Mouse (Mus musculus): ENCODE measurements around the gene Tesk2. TPM values are rescaled to one million over a fixed set of nuclear protein-coding genes. Genes with fewer than 3 reads are reported as not detected.
A peak's percentile ranks its signal among the peaks of the same experiment; 100 is the strongest.

Tesk2 gene
- polyA plus RNA-seq, 1 experiment from 2014 or later, result 5.8 TPM

DNA sequence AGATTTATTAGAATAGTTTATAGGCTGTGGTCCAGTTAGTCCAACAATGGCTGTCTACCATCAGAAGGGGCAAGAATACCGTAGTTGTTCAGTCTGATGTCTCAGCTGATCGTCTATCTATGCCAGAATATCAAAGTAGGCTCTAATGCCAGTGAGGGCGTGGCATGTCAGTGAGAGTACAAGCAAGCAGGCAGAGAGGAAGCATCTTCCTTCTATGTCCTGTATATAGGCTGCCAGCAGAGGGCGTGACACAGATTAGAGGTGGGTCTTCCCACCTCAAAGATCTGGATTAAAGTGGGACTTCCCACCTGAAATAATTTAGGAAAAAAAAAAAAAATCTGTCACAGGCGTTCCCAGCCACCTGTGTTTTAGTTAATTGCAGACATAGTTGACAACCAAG is 79.2 kb downstream of the Tesk2 start:
- Histone ChIP-seq H3K9ac (no peak overlapping the region), H3K27ac (no peak overlapping the region), H3K4me2 (no peak overlapping the region), H3K4me1 (no peaks in the 10 kb centered on the region), H3K9me3 (no peaks in the 10 kb centered on the region), H3K36me3 (peaks cover 13% of the 10 kb centered on the region), H3K27me3 (replicated peaks) (no peaks in the 10 kb centered on the region), H3K4me3 (replicated peaks) (no peak overlapping the region)
- 35% methylated on average over 5 of the region's 5 CpGs for WGBS
- ATAC-seq (ENCODE audit: insufficient read depth, low FRiP score, low read depth), result no peak

GRCm38 (mm10) chr4:116807197-116808129 is 86.7 kb downstream of the Tesk2 start, which contains the start of the genes Toe1 and Mutyh:
Gene Toe1, minus strand, starts transcription at chr4:116807640.
Gene Mutyh, plus strand, starts transcription at chr4:116807723.
- Histone ChIP-seq H3K27ac (peak within 1 kb of the TSS; percentile 85), H3K4me2 (peak within 1 kb of the TSS; percentile 67), H3K4me3 (replicated peaks) (peak within 1 kb of the TSS; percentile 60), H3K4me1 (peaks cover 9% of the 10 kb centered on the region; the same call in 1 of the 2 replicates), H3K9me3 (no peaks in the 10 kb centered on the region), H3K36me3 (peaks cover 15% of the 10 kb centered on the region), H3K9ac (peak within 1 kb of the TSS; percentile 64), H3K27me3 (replicated peaks) (no peaks in the 10 kb centered on the region)
- peak; percentile 98 for ATAC-seq (ENCODE audit: insufficient read depth, low FRiP score, low read depth)
- under 1% methylated on average over 58 of the region's 58 CpGs for WGBS

- Histone ChIP-seq H3K27ac (no peak overlapping the region), H3K36me3 (no peaks in the 10 kb centered on the region), H3K4me3 (replicated peaks) (no peak overlapping the region), H3K27me3 (replicated peaks) (no peaks in the 10 kb centered on the region), H3K9me3 (no peaks in the 10 kb centered on the region), H3K4me2 (no peak overlapping the region), H3K4me1 (peaks cover 8% of the 10 kb centered on the region; the same call in 1 of the 2 replicates), H3K9ac (no peak overlapping the region)
- WGBS, result 65% methylated on average over 3 of the region's 3 CpGs
- ATAC-seq (ENCODE audit: insufficient read depth, low FRiP score, low read depth), result no peak
Observed at GRCm38 (mm10) chr4:116811012-116811411, 90.3 kb downstream of the Tesk2 start.

DNA sequence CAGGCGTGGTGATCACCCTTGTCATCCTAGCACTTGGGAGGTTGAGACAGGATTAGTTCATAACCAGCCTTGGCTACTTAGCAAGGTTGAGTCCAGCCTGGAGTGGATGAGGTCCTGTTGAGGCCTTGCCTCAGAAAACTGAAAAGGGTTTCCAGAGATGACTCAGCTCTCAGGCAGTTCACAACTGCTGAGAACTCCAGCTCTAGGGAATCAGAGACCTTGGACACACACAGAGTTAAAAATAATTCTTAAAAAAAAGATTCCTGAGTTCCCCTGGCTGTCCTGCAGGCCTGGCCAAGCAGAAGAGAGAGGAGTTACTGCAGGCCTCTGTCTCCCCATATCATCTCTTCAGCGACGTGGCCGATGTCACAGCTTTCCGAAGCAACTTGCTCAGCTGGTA is 94.5 kb downstream of the Tesk2 start:
- peaks cover 3% of the 10 kb centered on the region; the same call in 1 of the 2 replicates for H3K27me3 ChIP-seq (replicated peaks)
- H3K4me1 ChIP-seq, result no peaks in the 10 kb centered on the region
- H3K27ac ChIP-seq, result no peak overlapping the region
- H3K4me2 ChIP-seq, result no peak overlapping the region
- H3K9ac ChIP-seq, result no peak overlapping the region
- ATAC-seq (ENCODE audit: insufficient read depth, low FRiP score, low read depth), result no peak
- no peak overlapping the region for H3K4me3 ChIP-seq (replicated peaks)
- no peaks in the 10 kb centered on the region for H3K9me3 ChIP-seq
- H3K36me3 ChIP-seq, result no peaks in the 10 kb centered on the region
- 82% methylated on average over 5 of the region's 5 CpGs for WGBS

DNA sequence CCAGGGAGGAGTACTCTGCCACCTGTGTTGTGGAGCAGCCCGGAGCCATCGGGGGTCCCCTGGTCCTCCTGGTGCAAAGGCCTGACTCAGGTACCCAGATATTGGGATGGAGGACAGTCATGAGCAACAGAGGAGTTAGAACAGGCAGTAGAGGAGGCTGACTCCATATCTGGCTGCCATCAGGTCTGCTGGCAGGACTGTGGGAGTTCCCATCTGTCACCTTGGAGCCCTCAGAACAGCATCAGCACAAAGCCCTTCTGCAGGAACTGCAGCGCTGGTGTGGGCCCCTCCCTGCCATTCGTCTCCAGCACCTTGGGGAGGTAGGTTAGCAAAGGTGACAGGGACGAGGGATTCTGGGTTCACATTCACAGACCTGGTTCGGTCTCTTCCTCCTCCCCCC is 96.7 kb downstream of the Tesk2 start:
- H3K27ac ChIP-seq, result no peak overlapping the region
- H3K36me3 ChIP-seq, result no peaks in the 10 kb centered on the region
- H3K9me3 ChIP-seq, result no peaks in the 10 kb centered on the region
- 90% methylated on average over 6 of the region's 6 CpGs for WGBS
- no peak overlapping the region for H3K9ac ChIP-seq
- peaks cover 14% of the 10 kb centered on the region for H3K27me3 ChIP-seq (replicated peaks)
- no peak for ATAC-seq (ENCODE audit: insufficient read depth, low FRiP score, low read depth)
- H3K4me3 ChIP-seq (replicated peaks), result no peak overlapping the region
- no peak overlapping the region for H3K4me2 ChIP-seq
- peaks cover 5% of the 10 kb centered on the region; the same call in 1 of the 2 replicates for H3K4me1 ChIP-seq

- Histone ChIP-seq H3K9me3 (no peaks in the 10 kb centered on the region), H3K27me3 (replicated peaks) (peaks cover 14% of the 10 kb centered on the region), H3K4me2 (peak overlapping the region; percentile 97), H3K4me1 (peaks cover 9% of the 10 kb centered on the region; the same call in 1 of the 2 replicates), H3K27ac (no peak overlapping the region), H3K9ac (0 out of 2 replicates have a peak overlapping the region, but pooled peaks have one; percentile 17), H3K36me3 (no peaks in the 10 kb centered on the region), H3K4me3 (replicated peaks) (peak overlapping the region; percentile 53)
- 27% methylated on average over 32 of the region's 32 CpGs for WGBS
- ATAC-seq (ENCODE audit: insufficient read depth, low FRiP score, low read depth), result no peak
Observed at GRCm38 (mm10) chr4:116819968-116820901, 99.5 kb downstream of the Tesk2 start.

GRCm38 (mm10) chr4:116820902-116821693 is 100.3 kb downstream of the Tesk2 start:
- no peaks in the 10 kb centered on the region for H3K9me3 ChIP-seq
- WGBS, result under 1% methylated on average over 51 of the region's 51 CpGs

DNA sequence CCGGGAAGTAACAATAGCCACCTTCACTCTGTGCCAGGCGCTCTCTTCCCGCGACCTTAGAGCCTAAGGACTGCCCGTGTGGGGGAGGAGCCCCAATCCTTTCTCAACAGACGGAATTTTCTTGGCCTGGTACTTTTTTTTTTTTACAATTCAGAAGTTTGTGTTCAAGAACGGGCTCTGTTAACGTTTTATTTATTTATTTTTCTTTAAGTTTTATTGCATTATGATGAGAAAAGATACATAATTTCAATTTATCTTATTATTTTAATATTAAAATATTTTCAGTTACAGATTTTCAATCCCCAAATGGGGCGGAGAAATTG is 100.9 kb downstream of the Tesk2 start, which contains the start of gene Hpdl:
Gene Hpdl, minus strand, starts transcription at position 14 of the 323 bp plus-strand sequence.
- Histone ChIP-seq H3K27ac (no peak within 1 kb of the TSS), H3K4me2 (peak within 1 kb of the TSS; percentile 97), H3K36me3 (no peaks in the 10 kb centered on the region), H3K4me1 (peaks cover 9% of the 10 kb centered on the region; the same call in 1 of the 2 replicates), H3K4me3 (replicated peaks) (peak within 1 kb of the TSS; percentile 53), H3K27me3 (replicated peaks) (peaks cover 14% of the 10 kb centered on the region), H3K9me3 (no peaks in the 10 kb centered on the region), H3K9ac (peak within 1 kb of the TSS; percentile 17; the same call in 1 of the 2 replicates)
- 12% methylated on average over 9 of the region's 9 CpGs for WGBS
- no peak for ATAC-seq (ENCODE audit: insufficient read depth, low FRiP score, low read depth)

More at GRCm38 (mm10) chr4:116820902-116821693, 100.3 kb downstream of the Tesk2 start:
- peak; percentile 81 for ATAC-seq (ENCODE audit: insufficient read depth, low FRiP score, low read depth)
- no peak overlapping the region for H3K27ac ChIP-seq
- H3K4me3 ChIP-seq (replicated peaks), result peak overlapping the region; percentile 53
- peak overlapping the region; percentile 17; the same call in 1 of the 2 replicates for H3K9ac ChIP-seq
- peak overlapping the region; percentile 97 for H3K4me2 ChIP-seq
- H3K36me3 ChIP-seq, result no peaks in the 10 kb centered on the region
- peaks cover 14% of the 10 kb centered on the region for H3K27me3 ChIP-seq (replicated peaks)
- H3K4me1 ChIP-seq, result peaks cover 9% of the 10 kb centered on the region; the same call in 1 of the 2 replicates

DNA sequence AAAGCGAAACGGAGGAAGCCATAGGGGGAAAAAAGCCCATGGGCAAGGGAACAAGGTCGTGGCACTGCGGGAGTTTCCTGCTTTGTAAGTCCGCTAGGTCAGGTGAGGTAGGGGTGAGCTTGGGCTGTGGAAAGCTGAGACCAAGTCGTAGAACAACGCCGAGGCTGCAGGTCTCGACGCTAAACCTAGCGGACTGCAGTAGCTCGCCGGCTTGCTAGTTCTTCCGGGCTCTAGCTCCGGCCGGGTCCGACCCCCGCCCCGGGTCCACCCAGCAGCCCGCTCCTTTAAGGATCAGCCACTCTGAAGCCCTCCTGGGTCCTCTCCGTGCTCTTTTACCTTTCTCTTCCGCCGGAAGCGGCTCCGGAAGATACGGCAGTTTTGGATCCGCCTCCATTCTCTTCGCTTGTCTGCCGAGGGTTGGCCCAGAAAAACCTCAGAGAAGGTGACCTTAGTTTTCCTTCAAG is 103.8 kb downstream of the Tesk2 start:
- H3K27ac ChIP-seq, result peak overlapping the region; percentile 75
- H3K27me3 ChIP-seq (replicated peaks), result peaks cover 11% of the 10 kb centered on the region
- 1% methylated on average over 29 of the region's 29 CpGs for WGBS
- peak overlapping the region; percentile 63 for H3K4me3 ChIP-seq (replicated peaks)
- no peaks in the 10 kb centered on the region for H3K9me3 ChIP-seq
- H3K9ac ChIP-seq, result peak overlapping the region; percentile 63
- ATAC-seq (ENCODE audit: insufficient read depth, low FRiP score, low read depth), result peak; percentile 37; the same call in 1 of the 2 replicates
- H3K4me2 ChIP-seq, result peak overlapping the region; percentile 80
- H3K36me3 ChIP-seq, result no peaks in the 10 kb centered on the region
- peaks cover 9% of the 10 kb centered on the region; the same call in 1 of the 2 replicates for H3K4me1 ChIP-seq

GRCm38 (mm10) chr4:116827819-116828218 is 107.1 kb downstream of the Tesk2 start:
- WGBS, result 3% methylated on average over 4 of the region's 4 CpGs
- peaks cover 4% of the 10 kb centered on the region; the same call in 1 of the 2 replicates for H3K4me1 ChIP-seq
- H3K9me3 ChIP-seq, result no peaks in the 10 kb centered on the region
- H3K4me2 ChIP-seq, result no peak overlapping the region
- ATAC-seq (ENCODE audit: insufficient read depth, low FRiP score, low read depth), result no peak
- H3K4me3 ChIP-seq (replicated peaks), result no peak overlapping the region
- no peak overlapping the region for H3K9ac ChIP-seq
- H3K36me3 ChIP-seq, result no peaks in the 10 kb centered on the region
- H3K27ac ChIP-seq, result no peak overlapping the region
- H3K27me3 ChIP-seq (replicated peaks), result no peaks in the 10 kb centered on the region
